Mouse (Mus musculus) spleen, postnatal 14 days (tissue): ENCODE data around the gene Hist1h4m.
"Not testable (repeated sequence)": the region's sequence is repeated elsewhere in the genome, so short reads cannot be mapped to it uniquely, and the experiment has no call there.

ENCODE experiments used
- DNase-seq, 2 experiments: peaks; one replicate each; pipeline ENCODE4 v3.0.0; 2021 to 2022; ENCODE audit warnings: low spot score in 2 of 2

The Hist1h4m gene

DNA sequence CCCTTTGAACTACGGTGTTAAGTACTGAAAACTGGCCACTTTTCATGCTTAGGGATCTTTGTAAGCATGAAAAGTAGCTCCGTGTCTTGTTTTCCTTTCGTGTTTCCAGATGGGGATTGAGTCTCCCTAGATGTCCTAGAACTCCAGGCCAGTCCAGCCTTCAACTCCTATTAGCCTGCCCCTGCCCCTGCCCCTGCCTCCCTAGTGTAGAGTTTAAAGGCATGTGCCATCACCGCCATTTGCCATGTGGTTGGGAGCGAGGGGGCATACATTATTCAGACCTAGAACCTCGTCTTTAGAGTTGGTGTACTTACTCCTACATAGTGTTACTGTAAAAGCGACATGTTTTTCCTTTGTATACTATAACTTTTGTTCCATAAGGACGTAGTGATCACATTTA is 472 bp upstream of the Hist1h4m start:
- DNase-seq: not testable (repeated sequence)

DNA sequence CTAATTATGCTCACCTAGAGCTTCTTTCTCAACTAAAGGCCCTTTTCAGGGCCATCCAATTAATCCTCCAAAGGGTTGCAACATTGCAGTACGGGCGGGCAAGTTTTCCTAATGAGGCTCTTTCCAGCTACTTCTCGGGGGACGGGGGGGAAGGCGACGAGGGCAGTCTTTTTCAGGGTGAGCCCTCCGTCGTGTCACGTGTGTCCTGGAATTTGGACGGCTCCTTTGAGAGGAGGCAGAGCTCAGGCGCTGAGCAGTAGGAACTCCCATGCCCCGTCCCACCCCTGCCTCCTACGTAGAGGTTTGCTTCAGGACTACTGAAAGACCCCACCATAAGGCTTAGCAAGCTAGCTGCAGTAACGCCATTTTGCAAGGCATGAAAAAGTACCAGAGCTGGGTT is 546 bp downstream of the Hist1h4m start:
- not testable (repeated sequence) for DNase-seq

DNA sequence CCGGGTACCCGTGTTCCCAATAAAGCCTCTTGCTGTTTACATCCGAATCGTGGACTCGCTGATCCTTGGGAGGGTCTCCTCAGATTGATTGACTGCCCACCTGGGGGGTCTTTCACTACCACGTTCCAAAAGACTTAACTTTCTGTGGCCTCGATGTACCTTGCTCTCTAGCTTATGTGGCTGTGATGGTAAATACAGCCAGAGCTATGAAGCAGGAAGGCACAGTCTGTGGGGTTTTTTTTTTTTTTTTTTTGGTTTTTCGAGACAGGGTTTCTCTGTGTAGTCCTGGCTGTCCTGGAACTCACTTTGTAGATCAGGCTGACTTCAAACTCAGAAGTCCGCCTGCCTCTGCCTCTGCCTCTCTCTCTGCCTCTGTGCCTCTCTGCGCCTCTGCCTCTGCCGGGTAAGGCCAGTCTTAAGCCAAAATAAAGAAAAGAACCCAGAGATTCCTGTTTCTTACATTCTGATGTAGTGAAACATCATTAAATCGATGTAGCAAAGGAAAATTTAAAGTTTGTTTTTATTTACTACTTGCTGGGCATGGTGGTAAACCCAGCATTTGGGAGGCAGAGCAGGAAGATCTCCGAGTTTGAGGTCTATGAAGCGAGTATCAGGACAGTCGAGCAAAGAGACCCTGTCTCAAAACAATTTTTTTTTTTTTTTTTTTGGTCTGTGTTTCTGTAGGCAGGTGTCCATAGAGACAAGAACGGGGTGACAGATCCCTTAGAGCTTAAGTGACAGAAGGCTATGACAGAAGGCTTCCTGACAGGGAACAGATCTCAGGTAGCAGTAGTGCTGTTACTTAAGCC is 8.7 kb downstream of the Hist1h4m start:
- not testable (repeated sequence) for DNase-seq

DNA sequence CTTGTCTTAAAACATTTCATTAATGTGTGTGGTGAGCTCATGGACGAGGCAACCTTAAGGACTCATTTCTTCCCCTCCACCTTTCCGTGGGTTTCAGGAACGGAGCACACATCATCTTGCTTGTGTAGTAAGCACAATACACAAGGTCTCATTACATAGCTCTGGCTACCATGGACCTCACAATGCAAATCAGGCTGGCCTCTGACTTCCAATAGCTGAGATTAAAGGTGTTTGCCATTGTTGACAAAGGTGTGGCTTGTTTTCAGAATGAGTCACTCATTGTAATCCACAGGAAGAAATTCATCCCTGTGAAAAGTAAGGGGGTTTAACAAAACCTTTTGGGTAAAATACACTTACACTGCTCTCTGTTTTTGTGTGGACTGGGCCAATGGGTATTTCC is 17.0 kb downstream of the Hist1h4m start:
- DNase-seq: no peak

DNA sequence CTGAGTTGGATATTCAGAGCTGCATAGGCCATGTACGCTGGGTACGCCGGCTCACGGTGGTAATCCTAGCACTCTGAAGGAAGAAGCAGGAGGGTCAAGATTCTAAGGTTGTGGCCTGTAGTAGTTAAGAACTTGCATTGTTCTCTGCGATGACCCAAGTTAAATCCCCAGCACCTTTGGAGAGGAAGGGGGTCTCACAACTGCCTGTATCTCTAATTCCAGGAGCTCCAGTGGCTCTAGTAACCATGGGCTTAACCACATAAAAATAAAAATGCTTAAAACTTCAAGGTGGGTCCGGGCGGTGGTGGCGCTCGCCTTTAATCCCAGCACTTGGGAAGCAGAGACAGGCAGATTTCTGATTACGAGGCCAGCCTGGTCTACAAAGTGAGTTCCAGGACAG is 18.8 kb downstream of the Hist1h4m start:
- DNase-seq: no peak

DNA sequence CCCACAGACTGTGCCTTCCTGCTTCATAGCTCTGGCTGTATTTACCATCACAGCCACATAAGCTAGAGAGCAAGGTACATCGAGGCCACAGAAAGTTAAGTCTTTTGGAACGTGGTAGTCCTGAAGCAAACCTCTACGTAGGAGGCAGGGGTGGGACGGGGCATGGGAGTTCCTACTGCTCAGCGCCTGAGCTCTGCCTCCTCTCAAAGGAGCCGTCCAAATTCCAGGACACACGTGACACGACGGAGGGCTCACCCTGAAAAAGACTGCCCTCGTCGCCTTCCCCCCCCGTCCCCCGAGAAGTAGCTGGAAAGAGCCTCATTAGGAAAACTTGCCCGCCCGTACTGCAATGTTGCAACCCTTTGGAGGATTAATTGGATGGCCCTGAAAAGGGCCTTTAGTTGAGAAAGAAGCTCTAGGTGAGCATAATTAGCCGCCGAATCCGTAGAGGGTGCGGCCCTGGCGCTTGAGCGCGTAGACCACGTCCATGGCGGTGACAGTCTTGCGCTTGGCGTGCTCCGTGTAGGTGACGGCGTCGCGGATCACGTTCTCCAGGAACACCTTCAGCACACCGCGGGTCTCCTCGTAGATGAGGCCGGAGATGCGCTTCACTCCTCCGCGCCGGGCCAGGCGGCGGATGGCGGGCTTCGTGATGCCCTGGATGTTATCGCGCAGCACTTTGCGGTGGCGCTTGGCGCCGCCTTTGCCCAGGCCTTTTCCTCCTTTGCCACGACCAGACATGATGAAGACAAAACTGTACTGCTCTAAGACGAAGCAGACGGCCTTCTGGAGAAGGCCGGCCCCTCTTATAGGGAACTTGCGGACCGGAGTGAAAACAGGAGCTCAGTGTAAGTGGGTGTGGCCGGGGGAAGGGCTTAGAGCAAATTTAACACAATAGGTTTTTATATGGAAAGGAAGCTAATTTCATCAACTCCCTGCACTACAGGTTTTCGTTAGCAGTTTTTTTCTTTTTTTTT is 20.2 kb downstream of the Hist1h4m start, which contains the start of gene Hist1h4n:
Gene Hist1h4n (minus strand): TSS at position 779 of the 977 bp plus-strand sequence.
- not testable (repeated sequence) for DNase-seq

DNA sequence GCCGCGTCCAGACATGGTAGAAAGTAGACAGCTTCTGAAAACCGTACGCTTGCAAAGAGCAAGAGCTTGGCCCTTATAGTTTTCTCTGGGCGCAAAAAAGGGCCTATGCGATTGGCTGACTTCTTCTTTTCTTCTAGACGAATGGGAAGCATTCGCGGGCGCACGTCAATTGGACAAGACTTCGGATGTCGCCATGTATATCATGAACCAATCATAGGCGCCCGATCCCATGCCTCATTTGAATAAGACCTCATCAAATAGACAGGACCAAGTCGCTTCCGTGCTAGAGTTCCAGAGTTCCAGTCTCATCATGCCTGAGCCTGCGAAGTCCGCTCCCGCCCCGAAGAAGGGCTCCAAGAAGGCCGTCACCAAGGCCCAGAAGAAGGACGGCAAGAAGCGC is 21.9 kb downstream of the Hist1h4m start, which contains the start of the genes Hist1h2ap and Hist1h2br:
Gene Hist1h2ap (minus strand): TSS at position 47 of the 400 bp plus-strand sequence.
Gene Hist1h2br (plus strand): TSS at position 283 of the 400 bp plus-strand sequence.
- not testable (repeated sequence) for DNase-seq

DNA sequence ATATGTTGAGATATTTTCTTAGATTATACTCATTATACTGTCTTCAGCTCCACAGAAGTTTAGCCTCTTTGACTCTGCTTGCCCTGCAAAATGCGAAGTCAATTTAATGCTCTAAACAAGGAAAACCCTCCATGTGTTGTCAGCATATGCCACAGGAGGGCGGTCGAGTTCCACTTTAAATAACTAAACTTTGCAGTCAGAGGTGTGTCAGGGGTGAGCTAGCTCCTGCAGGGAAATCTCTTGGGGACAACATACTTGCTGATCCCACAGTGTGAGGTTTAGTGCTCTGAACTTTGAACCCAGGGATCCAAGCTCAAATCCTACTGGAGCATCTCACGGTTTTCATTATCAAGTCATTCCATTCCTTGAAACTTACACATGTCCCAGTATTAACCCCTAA is 29.0 kb downstream of the Hist1h4m start:
- DNase-seq: not testable (repeated sequence)

DNA sequence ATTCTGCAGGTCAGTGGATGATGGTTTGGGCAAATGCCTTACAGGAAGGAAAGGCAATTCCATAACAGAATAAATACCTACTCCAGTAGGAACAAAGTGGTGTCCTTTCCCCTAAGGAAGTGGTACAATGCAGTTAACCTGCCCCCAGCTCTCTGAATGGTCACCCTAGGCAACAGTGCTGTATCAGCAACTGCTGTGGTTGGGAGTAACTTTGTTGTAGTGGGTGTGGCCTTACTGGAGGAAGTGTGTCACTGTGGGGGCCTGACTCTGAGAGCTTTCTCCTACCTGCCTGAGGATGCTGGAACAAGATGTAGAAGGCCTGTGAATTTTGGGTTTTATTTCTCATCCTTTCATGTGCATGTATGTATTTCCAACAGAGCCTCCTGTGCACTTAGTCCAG is 34.8 kb downstream of the Hist1h4m start:
- DNase-seq: not testable (repeated sequence)

DNA sequence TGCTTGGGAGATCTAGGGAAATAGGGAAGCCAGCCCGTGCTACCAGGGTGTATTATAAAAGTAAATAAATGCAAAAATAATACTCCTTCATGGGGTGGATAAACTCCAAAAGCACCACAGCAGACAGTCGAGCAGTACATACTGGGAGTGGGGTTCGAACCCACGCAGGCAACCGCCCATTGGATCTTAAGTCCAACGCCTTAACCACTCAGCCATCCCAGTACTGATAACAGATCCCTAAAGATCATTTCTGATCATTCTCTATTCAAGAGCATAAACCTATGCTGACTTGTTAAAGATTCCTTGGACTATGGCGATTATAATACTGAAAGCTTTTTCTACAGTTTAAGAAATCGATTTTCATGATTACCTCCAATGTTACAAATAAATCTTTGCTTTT is 36.3 kb downstream of the Hist1h4m start:
- DNase-seq: no peak

DNA sequence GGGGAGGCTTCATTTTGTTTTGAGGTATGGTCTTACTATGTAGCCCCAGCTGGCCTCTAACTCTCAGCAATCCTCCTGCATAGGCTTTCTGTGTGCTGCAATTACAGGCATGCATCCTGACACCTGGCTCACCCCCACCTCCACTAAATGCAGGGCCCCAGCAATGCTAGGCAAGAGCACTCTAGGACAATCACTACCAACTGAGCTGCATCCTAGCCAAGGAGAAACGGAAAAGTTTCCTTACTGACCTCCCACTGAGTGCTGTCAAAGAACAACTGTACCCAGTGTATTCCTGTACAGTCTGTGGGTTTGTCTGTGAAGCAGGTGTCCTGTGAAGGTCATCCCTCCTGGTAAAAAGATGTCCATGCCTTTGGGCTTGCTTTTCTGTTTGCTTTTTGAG is 39.1 kb downstream of the Hist1h4m start:
- not testable (repeated sequence) for DNase-seq

DNA sequence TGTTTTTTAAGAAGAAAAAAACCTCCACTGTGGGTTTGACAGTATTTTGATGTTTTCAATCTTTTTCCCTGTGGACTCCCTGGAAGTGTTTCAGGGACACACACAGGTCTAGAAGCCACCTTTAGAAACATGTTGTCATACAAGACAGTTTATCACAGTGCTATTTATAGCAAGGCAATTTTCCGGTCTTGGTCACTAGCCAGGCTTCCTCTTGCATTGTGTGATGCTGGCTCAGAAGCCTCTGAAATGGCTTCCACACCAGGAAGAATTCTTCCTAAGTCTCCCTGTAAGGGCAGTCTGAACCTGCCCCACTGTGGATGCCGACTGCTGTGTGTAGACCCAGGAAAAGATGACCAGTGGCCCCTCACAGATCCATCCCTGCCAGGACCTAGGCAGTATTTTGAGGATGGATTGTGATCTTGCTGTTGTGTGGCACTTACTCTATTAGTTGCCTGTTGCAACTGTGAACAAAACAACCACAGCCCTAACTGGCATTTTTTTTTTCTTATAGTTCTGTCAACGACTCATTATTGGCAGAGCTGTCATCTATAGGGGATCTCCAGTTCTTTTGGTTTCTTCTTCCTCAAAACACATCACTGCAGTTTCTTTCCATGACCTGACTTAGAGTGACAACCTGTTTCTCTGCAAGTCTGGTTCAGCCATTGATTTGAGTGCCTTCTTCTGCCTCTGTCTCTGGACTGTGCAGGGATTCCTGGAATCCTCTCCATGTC is 40.8 kb downstream of the Hist1h4m start:
- no peak for DNase-seq

DNA sequence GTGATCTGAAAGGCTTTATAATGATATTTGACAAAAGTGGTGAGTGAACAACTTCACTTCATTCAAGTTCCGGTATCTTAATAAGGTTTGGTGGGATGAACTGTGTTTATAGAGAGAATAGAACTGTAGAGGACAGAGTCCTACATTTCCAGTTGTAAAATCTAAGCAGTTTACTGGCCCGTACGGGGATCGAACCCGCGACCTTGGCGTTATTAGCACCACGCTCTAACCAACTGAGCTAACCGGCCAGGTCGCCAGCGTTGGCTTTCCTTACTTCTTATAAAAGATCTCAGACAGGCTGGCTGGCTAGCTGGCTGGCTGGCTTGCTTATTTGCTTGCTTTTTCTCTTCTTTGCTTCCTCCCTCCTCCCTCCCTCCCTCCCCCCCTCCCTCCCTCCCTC is 43.6 kb downstream of the Hist1h4m start:
- DNase-seq: peak; percentile 55

DNA sequence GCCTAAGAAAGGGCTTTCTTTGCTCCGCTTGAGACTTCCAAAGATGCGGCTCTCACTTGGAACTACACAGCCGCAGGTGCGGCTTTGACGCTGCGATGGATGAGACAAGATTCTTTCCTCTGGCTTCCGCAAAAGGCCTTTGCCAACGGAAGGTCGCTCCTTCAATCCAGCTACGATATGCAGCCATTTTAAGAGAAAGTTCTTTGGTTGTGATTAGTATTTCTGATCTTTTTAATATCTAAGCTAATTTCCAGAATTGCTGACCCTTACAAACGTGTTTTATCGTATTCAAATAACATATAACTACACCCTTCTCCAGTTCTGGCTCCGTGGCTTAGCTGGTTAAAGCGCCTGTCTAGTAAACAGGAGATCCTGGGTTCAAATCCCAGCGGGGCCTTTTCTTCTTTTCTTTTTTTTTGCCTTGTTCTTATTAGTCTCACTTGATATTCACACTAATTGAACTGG is 44.2 kb downstream of the Hist1h4m start:
- DNase-seq: no peak

DNA sequence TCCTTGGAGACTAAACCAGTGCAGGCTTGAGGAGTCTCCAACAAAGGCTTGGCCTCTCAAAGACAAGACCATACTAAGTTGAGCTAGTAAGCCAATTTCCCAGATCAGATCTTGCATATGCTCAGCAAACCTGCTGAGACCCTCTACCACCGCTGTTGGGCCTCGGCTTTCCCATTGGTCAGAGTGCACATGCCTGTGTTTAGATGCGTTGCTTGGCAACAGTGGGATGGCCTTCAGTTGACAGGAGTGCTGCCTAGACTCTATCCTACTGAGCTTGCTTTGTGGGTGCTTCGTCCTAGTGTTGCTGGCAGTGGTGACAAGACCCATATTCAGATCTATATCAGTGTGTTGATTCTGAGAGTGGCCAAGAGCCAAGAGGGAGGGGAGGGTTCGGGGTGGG is 50.1 kb downstream of the Hist1h4m start:
- DNase-seq: no peak
